Comparison of ENCODE assay signal across 27 mouse cellular contexts in the genomic region with DNA sequence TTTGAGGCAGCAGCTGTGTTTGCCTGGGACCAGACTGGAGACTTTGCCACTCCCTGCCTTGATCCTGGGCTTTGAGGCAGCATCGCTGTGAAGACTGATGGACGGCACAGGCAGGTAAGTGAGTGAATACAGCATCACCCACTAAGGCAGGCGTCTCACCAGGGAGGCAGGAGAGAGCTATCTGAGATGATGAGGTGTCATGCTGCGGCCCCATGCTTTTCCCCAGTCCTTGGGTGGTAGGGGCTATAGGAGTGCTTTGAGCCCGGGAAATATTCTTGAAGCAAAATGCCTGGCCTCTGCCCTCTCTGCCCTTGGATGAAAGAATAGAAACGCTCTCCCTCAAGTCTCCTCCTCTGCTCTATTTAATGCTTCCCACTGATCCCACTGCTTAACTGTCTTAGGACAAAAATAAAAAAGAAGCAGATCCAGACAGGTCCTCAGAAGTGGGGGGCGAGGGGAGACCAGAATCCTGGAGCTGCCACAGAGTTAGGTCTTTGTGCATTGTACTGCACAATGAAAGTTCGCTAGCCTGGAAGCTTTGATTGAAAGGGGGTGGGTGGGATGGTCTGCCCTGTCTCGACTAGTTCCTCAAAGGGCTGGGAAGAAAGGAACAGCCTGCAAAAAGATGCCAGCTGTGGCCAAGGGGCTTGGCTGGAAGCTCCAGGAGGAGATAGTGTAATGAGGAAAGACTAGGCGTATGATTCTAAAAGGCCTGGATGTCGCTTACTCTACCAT.
DNase-seq lines count a peak whose midpoint lies in the region; ATAC-seq and TF ChIP-seq lines count a peak whose summit lies in the region.
"Had no signal": no experiment of that assay in that cellular context is flagged by ENCODE, and none has a peak within 500 bp of the region (broad histone marks: within the 10 kb centered on the region; RNA-seq: fewer than 3 reads in every experiment).

No protein-coding gene starts in this region.

- no peaks in the 10 kb centered on the region for H3K36me3 ChIP-seq in forebrain, embryonic 11.5 days (ENCODE audit: control insufficient read depth, insufficient read depth, low read length)
- no peaks in the 10 kb centered on the region for H3K36me3 ChIP-seq in forebrain, embryonic 16.5 days (ENCODE audit: control insufficient read depth, insufficient read depth)
- H3K36me3 ChIP-seq in hindbrain, embryonic 12.5 days, result no peaks in the 10 kb centered on the region
- H3K36me3 ChIP-seq in hindbrain, postnatal 0 days (ENCODE audit: insufficient read depth, low read length), result no peaks in the 10 kb centered on the region
- H3K36me3 ChIP-seq in forebrain, embryonic 14.5 days (ENCODE audit: control insufficient read depth, insufficient read depth, low read length), result no peaks in the 10 kb centered on the region
- no peaks in the 10 kb centered on the region for H3K36me3 ChIP-seq in kidney, embryonic 14.5 days (ENCODE audit: control insufficient read depth, insufficient read depth, low read length)
- H3K36me3 ChIP-seq: embryonic facial prominence, embryonic 10.5 days; embryonic facial prominence, embryonic 15.5 days; heart, embryonic 12.5 days; neural tube, embryonic 12.5 days had no signal

- 43% methylated on average over 11 of the region's 11 CpGs for WGBS in forebrain, embryonic 11.5 days
- 34% methylated on average over 11 of the region's 11 CpGs for WGBS in forebrain, embryonic 16.5 days
- 41% methylated on average over 11 of the region's 11 CpGs for WGBS in hindbrain, embryonic 12.5 days
- 37% methylated on average over 11 of the region's 11 CpGs for WGBS in hindbrain, postnatal 0 days
- WGBS in forebrain, embryonic 14.5 days, result 27% methylated on average over 11 of the region's 11 CpGs
- WGBS in kidney, embryonic 14.5 days, result 77% methylated on average over 11 of the region's 11 CpGs

- no peak overlapping the region for H3K4me2 ChIP-seq in forebrain, embryonic 11.5 days (ENCODE audit: low read depth, low read length, severe bottlenecking)
- no peak overlapping the region for H3K4me2 ChIP-seq in forebrain, embryonic 16.5 days (ENCODE audit: low read length)
- H3K4me2 ChIP-seq in hindbrain, embryonic 12.5 days (replicated peaks), result no peak overlapping the region
- no peak overlapping the region for H3K4me2 ChIP-seq in hindbrain, postnatal 0 days (ENCODE audit: low read depth, low read length)
- H3K4me2 ChIP-seq in forebrain, embryonic 14.5 days (ENCODE audit: low read length), result no peak overlapping the region
- no peak overlapping the region for H3K4me2 ChIP-seq in kidney, embryonic 14.5 days (replicated peaks; ENCODE audit: low read depth, low read length)
- H3K4me2 ChIP-seq: embryonic facial prominence, embryonic 15.5 days; heart, embryonic 12.5 days; neural tube, embryonic 12.5 days had no signal

- ATAC-seq in forebrain, embryonic 11.5 days (replicated peaks; ENCODE audit: low FRiP score), result 0 out of 2 replicates have a peak, but pooled peaks have one; percentile 33
- no peak for ATAC-seq in forebrain, embryonic 16.5 days
- peak; percentile 48; the same call in 1 of the 2 replicates for ATAC-seq in hindbrain, embryonic 12.5 days (ENCODE audit: low FRiP score)
- no peak for ATAC-seq in hindbrain, postnatal 0 days
- ATAC-seq in forebrain, embryonic 14.5 days, result no peak; the same call in 1 of the 2 replicates
- ATAC-seq in kidney, embryonic 14.5 days (ENCODE audit: low FRiP score, low TSS enrichment), result no peak
- ATAC-seq: intestine, postnatal 0 days; Patski had no signal

- no peaks in the 10 kb centered on the region for H3K4me1 ChIP-seq in forebrain, embryonic 11.5 days (replicated peaks; ENCODE audit: control insufficient read depth, insufficient read depth, low read length)
- H3K4me1 ChIP-seq in forebrain, embryonic 16.5 days (replicated peaks; ENCODE audit: control insufficient read depth, insufficient read depth, low read length), result no peaks in the 10 kb centered on the region
- no peaks in the 10 kb centered on the region for H3K4me1 ChIP-seq in hindbrain, embryonic 12.5 days
- H3K4me1 ChIP-seq in hindbrain, postnatal 0 days (ENCODE audit: insufficient read depth, low read length), result no peaks in the 10 kb centered on the region
- H3K4me1 ChIP-seq in forebrain, embryonic 14.5 days (ENCODE audit: control insufficient read depth, insufficient read depth, low read length), result no peaks in the 10 kb centered on the region
- no peaks in the 10 kb centered on the region for H3K4me1 ChIP-seq in kidney, embryonic 14.5 days (ENCODE audit: control insufficient read depth, insufficient read depth, low read length)
- H3K4me1 ChIP-seq: embryonic facial prominence, embryonic 15.5 days; heart, embryonic 12.5 days; neural tube, embryonic 12.5 days had no signal

- H3K27ac ChIP-seq in forebrain, embryonic 11.5 days (ENCODE audit: low read depth, low read length), result no peak overlapping the region
- no peak overlapping the region for H3K27ac ChIP-seq in forebrain, embryonic 16.5 days (ENCODE audit: low read length)
- no peak overlapping the region for H3K27ac ChIP-seq in hindbrain, embryonic 12.5 days
- H3K27ac ChIP-seq in hindbrain, postnatal 0 days, result no peak overlapping the region
- H3K27ac ChIP-seq in forebrain, embryonic 14.5 days (ENCODE audit: low read depth, low read length), result no peak overlapping the region
- no peak overlapping the region for H3K27ac ChIP-seq in kidney, embryonic 14.5 days (ENCODE audit: low read depth, low read length)
- H3K27ac ChIP-seq: embryonic facial prominence, embryonic 10.5 days; embryonic facial prominence, embryonic 15.5 days; liver, embryonic 14.5 days; neural tube, embryonic 12.5 days had no signal

- DNase-seq in forebrain, embryonic 11.5 days (ENCODE audit: low spot score), result no peak
- no peak for DNase-seq in hindbrain, postnatal 0 days (ENCODE audit: low spot score)
- DNase-seq in forebrain, embryonic 14.5 days (ENCODE audit: low spot score), result peak; percentile 15
- peak; percentile 9 for DNase-seq in retina, embryonic 14.5 days (ENCODE audit: low spot score)
- DNase-seq: adrenal gland, postnatal 25 days; cerebellum, adult 18-20 months; cerebellum, postnatal 10 days; gastrocnemius, postnatal 25 days; heart, adult 18-20 months; heart, postnatal 4 days; kidney, adult 9 months; kidney, postnatal 14 days; layer of hippocampus, adult 9-11 months; liver; lung, adult 2 months; lung, postnatal 14 days had no signal

- no peaks in the 10 kb centered on the region for H3K27me3 ChIP-seq in forebrain, embryonic 11.5 days (ENCODE audit: control insufficient read depth, insufficient read depth, low read length)
- H3K27me3 ChIP-seq in forebrain, embryonic 16.5 days (replicated peaks; ENCODE audit: control insufficient read depth, insufficient read depth, low read length), result no peaks in the 10 kb centered on the region
- no peaks in the 10 kb centered on the region for H3K27me3 ChIP-seq in hindbrain, embryonic 12.5 days
- H3K27me3 ChIP-seq in hindbrain, postnatal 0 days (ENCODE audit: insufficient read depth, low read length), result no peaks in the 10 kb centered on the region
- no peaks in the 10 kb centered on the region for H3K27me3 ChIP-seq in forebrain, embryonic 14.5 days (replicated peaks; ENCODE audit: control insufficient read depth, insufficient read depth, low read length)
- H3K27me3 ChIP-seq in kidney, embryonic 14.5 days (ENCODE audit: control insufficient read depth, insufficient read depth, low read length), result no peaks in the 10 kb centered on the region
- H3K27me3 ChIP-seq: embryonic facial prominence, embryonic 15.5 days; heart, embryonic 12.5 days; neural tube, embryonic 12.5 days; Patski had no signal

- H3K9ac ChIP-seq in forebrain, embryonic 11.5 days (ENCODE audit: low read length), result no peak overlapping the region
- H3K9ac ChIP-seq in forebrain, embryonic 16.5 days (replicated peaks; ENCODE audit: low read depth, low read length), result no peak overlapping the region
- H3K9ac ChIP-seq in hindbrain, embryonic 12.5 days, result no peak overlapping the region
- no peak overlapping the region for H3K9ac ChIP-seq in hindbrain, postnatal 0 days (replicated peaks; ENCODE audit: low read length)
- H3K9ac ChIP-seq in forebrain, embryonic 14.5 days (ENCODE audit: low read length), result no peak overlapping the region
- no peak overlapping the region for H3K9ac ChIP-seq in kidney, embryonic 14.5 days (ENCODE audit: low read depth, low read length)
- H3K9ac ChIP-seq: embryonic facial prominence, embryonic 15.5 days; heart, embryonic 12.5 days; liver, embryonic 14.5 days; neural tube, embryonic 12.5 days had no signal

- no peak for TF ChIP-seq CTCF in hindbrain, postnatal 0 days (IDR thresholded peaks at IDR 0.05; ENCODE audit: low read depth)

- no peak overlapping the region for H3K4me3 ChIP-seq in forebrain, embryonic 11.5 days (ENCODE audit: low read depth, low read length)
- H3K4me3 ChIP-seq in forebrain, embryonic 16.5 days (replicated peaks; ENCODE audit: low read length), result no peak overlapping the region
- no peak overlapping the region for H3K4me3 ChIP-seq in hindbrain, embryonic 12.5 days
- H3K4me3 ChIP-seq in hindbrain, postnatal 0 days (ENCODE audit: low read length), result no peak overlapping the region
- no peak overlapping the region for H3K4me3 ChIP-seq in forebrain, embryonic 14.5 days (ENCODE audit: low read depth, low read length)
- H3K4me3 ChIP-seq in kidney, embryonic 14.5 days (ENCODE audit: low read length), result no peak overlapping the region
- H3K4me3 ChIP-seq: embryonic facial prominence, embryonic 10.5 days; embryonic facial prominence, embryonic 15.5 days; heart, embryonic 12.5 days; myocyte; neural tube, embryonic 12.5 days had no signal

- no peaks in the 10 kb centered on the region for H3K9me3 ChIP-seq in forebrain, embryonic 11.5 days (ENCODE audit: control insufficient read depth, low read length)
- H3K9me3 ChIP-seq in forebrain, embryonic 16.5 days (ENCODE audit: control insufficient read depth, low read length), result no peaks in the 10 kb centered on the region
- no peaks in the 10 kb centered on the region for H3K9me3 ChIP-seq in hindbrain, embryonic 12.5 days (replicated peaks)
- H3K9me3 ChIP-seq in hindbrain, postnatal 0 days (ENCODE audit: low read length), result no peaks in the 10 kb centered on the region
- no peaks in the 10 kb centered on the region for H3K9me3 ChIP-seq in forebrain, embryonic 14.5 days (replicated peaks; ENCODE audit: control insufficient read depth, low read length)
- H3K9me3 ChIP-seq in kidney, embryonic 14.5 days (ENCODE audit: control insufficient read depth, low read length), result no peaks in the 10 kb centered on the region
- H3K9me3 ChIP-seq: embryonic facial prominence, embryonic 10.5 days; embryonic facial prominence, embryonic 15.5 days; neural tube, embryonic 12.5 days had no signal

Comparison
In these comparisons a context has a peak if more than half of its experiments do, and no peak if none do; other contexts are left out.
1. ATAC-seq: peak in forebrain, embryonic 11.5 days (single experiment) and hindbrain, embryonic 12.5 days (single experiment); none in forebrain, embryonic 16.5 days (single experiment), hindbrain, postnatal 0 days (single experiment), forebrain, embryonic 14.5 days (single experiment) and kidney, embryonic 14.5 days (single experiment).
2. DNase-seq: peak in forebrain, embryonic 14.5 days (single experiment) and retina, embryonic 14.5 days (single experiment); none in forebrain, embryonic 11.5 days (single experiment) and hindbrain, postnatal 0 days (single experiment).